Mouse (Mus musculus): Measurements from ENCODE around the gene Hist1h2ag. TPM values are rescaled to one million over a fixed set of nuclear protein-coding genes. Genes with fewer than 3 reads are reported as not detected.
"Not testable (repeated sequence)": the region's sequence is repeated elsewhere in the genome, so short reads cannot be mapped to it uniquely, and the experiment has no call there.

Hist1h2ag gene
- 5.0 and 7.4 TPM in 2 replicates for polyA plus RNA-seq (2012; ENCODE audit: insufficient read depth, insufficient read length, missing spikeins)

- H3K4me3 ChIP-seq (ENCODE audit: insufficient read depth, low read length), result peak within 1 kb of the TSS; percentile 66
- 0 out of 2 replicates have a peak, but pooled peaks have one; percentile 64 for TF ChIP-seq POLR2A (IDR thresholded peaks at IDR 0.05; ENCODE audit: borderline replicate concordance, low read depth, low read length)
- not testable (repeated sequence) for H3K4me1 ChIP-seq (ENCODE audit: control insufficient read depth, insufficient read depth, low read length)
- peak within 1 kb of the TSS; percentile 96 for H3K27ac ChIP-seq (ENCODE audit: insufficient read depth, low read depth, low read length)
Measured at GRCm38 (mm10) chr13:22042568-22043502, at the start of gene Hist1h2ag, which contains the start of gene Hist1h2bj. Gene Hist1h2ag, minus strand, starts transcription at chr13:22042944. Gene Hist1h2bj, plus strand, starts transcription at chr13:22043214.

GRCm38 (mm10) chr13:22084140-22084539, 41.4 kb upstream of the Hist1h2ag start, which contains the start of gene Vmn1r188:
Gene Vmn1r188, plus strand, starts transcription at chr13:22084440.
- H3K27ac ChIP-seq (ENCODE audit: insufficient read depth, low read depth, low read length); H3K4me1 ChIP-seq (ENCODE audit: control insufficient read depth, insufficient read depth, low read length); H3K4me3 ChIP-seq (ENCODE audit: insufficient read depth, low read length): not testable (repeated sequence)

GRCm38 (mm10) chr13:22063468-22063867, 20.7 kb upstream of the Hist1h2ag start:
- no peak overlapping the region for H3K4me3 ChIP-seq (ENCODE audit: insufficient read depth, low read length)
- no peak overlapping the region for H3K27ac ChIP-seq (ENCODE audit: insufficient read depth, low read depth, low read length)
- TF ChIP-seq CTCF (IDR thresholded peaks at IDR 0.05; ENCODE audit: low read depth, low read length) (no peak), POLR2A (IDR thresholded peaks at IDR 0.05; ENCODE audit: borderline replicate concordance, low read depth, low read length) (no peak)
- peaks cover 9% of the 10 kb centered on the region; the same call in 1 of the 2 replicates for H3K4me1 ChIP-seq (ENCODE audit: control insufficient read depth, insufficient read depth, low read length)

- TF ChIP-seq POLR2A (IDR thresholded peaks at IDR 0.05; ENCODE audit: borderline replicate concordance, low read depth, low read length), result no peak
- no peak for TF ChIP-seq CTCF (IDR thresholded peaks at IDR 0.05; ENCODE audit: low read depth, low read length)
- no peak overlapping the region for H3K4me3 ChIP-seq (ENCODE audit: insufficient read depth, low read length)
Measured at GRCm38 (mm10) chr13:22061422-22061821, 18.7 kb upstream of the Hist1h2ag start.

GRCm38 (mm10) chr13:22053754-22054153, 11.0 kb upstream of the Hist1h2ag start:
- no peak overlapping the region for H3K27ac ChIP-seq (ENCODE audit: insufficient read depth, low read depth, low read length)
- TF ChIP-seq CTCF (IDR thresholded peaks at IDR 0.05; ENCODE audit: low read depth, low read length), result no peak
- TF ChIP-seq POLR2A (IDR thresholded peaks at IDR 0.05; ENCODE audit: borderline replicate concordance, low read depth, low read length), result no peak
- no peak overlapping the region for H3K4me3 ChIP-seq (ENCODE audit: insufficient read depth, low read length)
- peaks cover 2% of the 10 kb centered on the region; the same call in 1 of the 2 replicates for H3K4me1 ChIP-seq (ENCODE audit: control insufficient read depth, insufficient read depth, low read length)

More at GRCm38 (mm10) chr13:22061422-22061821, 18.7 kb upstream of the Hist1h2ag start:
- Histone ChIP-seq H3K27ac (ENCODE audit: insufficient read depth, low read depth, low read length) (no peak overlapping the region), H3K4me1 (ENCODE audit: control insufficient read depth, insufficient read depth, low read length) (peaks cover 9% of the 10 kb centered on the region; the same call in 1 of the 2 replicates)

GRCm38 (mm10) chr13:22051523-22051859, 8.7 kb upstream of the Hist1h2ag start:
- Histone ChIP-seq H3K4me3 (ENCODE audit: insufficient read depth, low read length) (peak overlapping the region; percentile 78), H3K27ac (ENCODE audit: insufficient read depth, low read depth, low read length) (peak overlapping the region; percentile 85), H3K4me1 (ENCODE audit: control insufficient read depth, insufficient read depth, low read length) (peaks cover 3% of the 10 kb centered on the region)
- TF ChIP-seq CTCF (IDR thresholded peaks at IDR 0.05; ENCODE audit: low read depth, low read length), result no peak
- TF ChIP-seq POLR2A (IDR thresholded peaks at IDR 0.05; ENCODE audit: borderline replicate concordance, low read depth, low read length), result no peak

- TF ChIP-seq CTCF (IDR thresholded peaks at IDR 0.05; ENCODE audit: low read depth, low read length) (peak; percentile 40; the same call in 1 of the 2 replicates), POLR2A (IDR thresholded peaks at IDR 0.05; ENCODE audit: borderline replicate concordance, low read depth, low read length) (no peak)
- Histone ChIP-seq H3K4me3 (ENCODE audit: insufficient read depth, low read length) (peak overlapping the region; percentile 78), H3K4me1 (ENCODE audit: control insufficient read depth, insufficient read depth, low read length) (peaks cover 4% of the 10 kb centered on the region), H3K27ac (ENCODE audit: insufficient read depth, low read depth, low read length) (peak overlapping the region; percentile 85)
Measured at GRCm38 (mm10) chr13:22050591-22051522, 8.1 kb upstream of the Hist1h2ag start.

- TF ChIP-seq CTCF (IDR thresholded peaks at IDR 0.05; ENCODE audit: low read depth, low read length) (no peak), POLR2A (IDR thresholded peaks at IDR 0.05; ENCODE audit: borderline replicate concordance, low read depth, low read length) (0 out of 2 replicates have a peak, but pooled peaks have one; percentile 40)
- Histone ChIP-seq H3K4me1 (ENCODE audit: control insufficient read depth, insufficient read depth, low read length) (peaks cover 4% of the 10 kb centered on the region), H3K4me3 (ENCODE audit: insufficient read depth, low read length) (peak overlapping the region; percentile 78), H3K27ac (ENCODE audit: insufficient read depth, low read depth, low read length) (peak overlapping the region; percentile 76)
Measured at GRCm38 (mm10) chr13:22049737-22050440, 7.1 kb upstream of the Hist1h2ag start.

GRCm38 (mm10) chr13:22049041-22049440, 6.3 kb upstream of the Hist1h2ag start:
- no peak overlapping the region for H3K4me3 ChIP-seq (ENCODE audit: insufficient read depth, low read length)
- H3K27ac ChIP-seq (ENCODE audit: insufficient read depth, low read depth, low read length), result no peak overlapping the region
- TF ChIP-seq CTCF (IDR thresholded peaks at IDR 0.05; ENCODE audit: low read depth, low read length) (no peak), POLR2A (IDR thresholded peaks at IDR 0.05; ENCODE audit: borderline replicate concordance, low read depth, low read length) (no peak)
- peaks cover 7% of the 10 kb centered on the region for H3K4me1 ChIP-seq (ENCODE audit: control insufficient read depth, insufficient read depth, low read length)

All from bone marrow macrophage, adult 2 months (primary cell).